Mouse (Mus musculus) hindbrain, postnatal 0 days (tissue): ENCODE measurements around the gene Fnbp1l. TPM values are rescaled to one million over a fixed set of nuclear protein-coding genes. Genes with fewer than 3 reads are reported as not detected.

Experiments used
- ATAC-seq: fragments of 200-750 bp; cut with Nextera tagmentation; 2 replicates; pipeline ENCODE4 v1.8.0; 2017; ENCODE audit warnings: mild to moderate bottlenecking, moderate TSS enrichment, moderate library complexity
- DNase-seq: peaks from one replicate; pipeline ENCODE4 v3.0.0-alpha.2; 2015; ENCODE audit warnings: low spot score
- H3K27ac ChIP-seq: fragments of 300-500 bp; sonication (generic); 2 replicates; pipeline ENCODE4 v1.5.1; 2014; ENCODE audit warnings: mild to moderate bottlenecking
- H3K27me3 ChIP-seq: fragments of 300-500 bp; sonication (generic); 2 replicates; pipeline ENCODE4 v1.6.1; 2014; ENCODE audit warnings: low read length, mixed read lengths; ENCODE audit not compliant: insufficient read depth
- H3K36me3 ChIP-seq: fragments of 300-500 bp; sonication (generic); 2 replicates; pipeline ENCODE4 v1.6.1; 2014; ENCODE audit warnings: low read length, mixed read lengths; ENCODE audit not compliant: insufficient read depth
- H3K4me1 ChIP-seq: fragments of 300-500 bp; sonication (generic); 2 replicates; pipeline ENCODE4 v1.6.1; 2014; ENCODE audit warnings: antibody characterized with exemption, low read length, mixed read lengths; ENCODE audit not compliant: insufficient read depth
- H3K4me2 ChIP-seq: fragments of 300-500 bp; sonication (generic); 2 replicates; pipeline ENCODE4 v1.6.1; 2014; ENCODE audit warnings: low read depth, mild to moderate bottlenecking, low read length, moderate library complexity, mixed read lengths
- H3K4me3 ChIP-seq: fragments of 300-500 bp; sonication (generic); 2 replicates; pipeline ENCODE4 v1.5.1; 2014; ENCODE audit warnings: low read length
- H3K9ac ChIP-seq: fragments of 300-500 bp; sonication (generic); replicated peaks from 2 replicates; pipeline ENCODE4 v1.6.1; 2014; ENCODE audit warnings: mild to moderate bottlenecking, low read length, moderate library complexity, mixed read lengths
- H3K9me3 ChIP-seq: fragments of 300-500 bp; sonication (generic); 2 replicates; pipeline ENCODE4 v1.6.1; 2016; ENCODE audit warnings: low read length, mixed read lengths
- CTCF ChIP-seq: IDR thresholded peaks from 2 replicates; pipeline ENCODE4 v1.5.1; 2016; ENCODE audit warnings: antibody characterized with exemption, control low read depth, low read depth
- WGBS: fragments of 180-500 bp; shearing (Covaris S2); extraction: QIAGEN DNeasy Blood & Tissue Kit; methylation state at CpG from one replicate; pipeline ENCODE4 v1.1.7; 2014; 5-methylcytosine and 5-hydroxymethylcytosine counted together
- polyA plus RNA-seq: library from polyadenylated mRNA; unstranded; fragments of >200 nt; fragmentation: Nextera tagmentation; extraction: Ambion mirVana; gene quantifications from 2 replicates; pipeline ENCODE4 v1.2.1, GENCODE M21; 2015
- total RNA-seq: library from RNA; depleted of rRNA; stranded (reverse); fragments of >200 nt; gene quantifications from 2 replicates; pipeline ENCODE4 v1.2.3, GENCODE M21; 2014

The Fnbp1l gene
- total and polyA plus RNA-seq, 2 experiments from 2014 or later = 73.0 to 146 TPM

- H3K27ac ChIP-seq = no peak overlapping the region
- no peak for DNase-seq
- H3K9me3 ChIP-seq = no peaks in the 10 kb centered on the region
- no peak for TF ChIP-seq CTCF
- H3K36me3 ChIP-seq = no peaks in the 10 kb centered on the region; the same call in 1 of the 2 replicates
- ATAC-seq = no peak
- no peak overlapping the region for H3K4me2 ChIP-seq
- H3K4me1 ChIP-seq = no peaks in the 10 kb centered on the region
- WGBS = 97% methylated on average over 3 of the region's 3 CpGs
- no peak overlapping the region for H3K9ac ChIP-seq
- no peak overlapping the region for H3K4me3 ChIP-seq
- H3K27me3 ChIP-seq = no peaks in the 10 kb centered on the region
Observed at GRCm38 (mm10) chr3:122551174-122551573, 68.3 kb downstream of the Fnbp1l start.

- WGBS = 84% methylated on average over 4 of the region's 4 CpGs
- H3K27me3 ChIP-seq = no peaks in the 10 kb centered on the region
- H3K36me3 ChIP-seq = peaks cover 14% of the 10 kb centered on the region
- no peak overlapping the region for H3K4me2 ChIP-seq
- H3K9me3 ChIP-seq = no peaks in the 10 kb centered on the region
- no peak for TF ChIP-seq CTCF
- H3K4me1 ChIP-seq = no peaks in the 10 kb centered on the region
- no peak for DNase-seq
- H3K9ac ChIP-seq = no peak overlapping the region
- no peak for ATAC-seq
- H3K4me3 ChIP-seq = no peak overlapping the region
- H3K27ac ChIP-seq = no peak overlapping the region
Observed at GRCm38 (mm10) chr3:122547469-122547868, 72.0 kb downstream of the Fnbp1l start.

- Histone ChIP-seq H3K9me3 (no peaks in the 10 kb centered on the region), H3K4me1 (no peaks in the 10 kb centered on the region), H3K9ac (no peak overlapping the region), H3K4me2 (no peak overlapping the region), H3K27me3 (no peaks in the 10 kb centered on the region), H3K36me3 (peaks cover 24% of the 10 kb centered on the region), H3K4me3 (no peak overlapping the region), H3K27ac (no peak overlapping the region)
- TF ChIP-seq CTCF = no peak
- DNase-seq (no peak), ATAC-seq (no peak)
- 79% methylated on average over 2 of the region's 2 CpGs for WGBS
Observed at GRCm38 (mm10) chr3:122545346-122545745, 74.2 kb downstream of the Fnbp1l start.

GRCm38 (mm10) chr3:122540918-122541317, 78.6 kb downstream of the Fnbp1l start:
- Histone ChIP-seq H3K4me1 (no peaks in the 10 kb centered on the region), H3K27me3 (no peaks in the 10 kb centered on the region), H3K27ac (no peak overlapping the region), H3K9me3 (no peaks in the 10 kb centered on the region), H3K4me3 (no peak overlapping the region), H3K36me3 (peaks cover 45% of the 10 kb centered on the region), H3K4me2 (no peak overlapping the region), H3K9ac (no peak overlapping the region)
- ATAC-seq (no peak), DNase-seq (no peak)
- TF ChIP-seq CTCF = no peak
- 84% methylated on average over 4 of the region's 4 CpGs for WGBS

GRCm38 (mm10) chr3:122539961-122540690, 79.4 kb downstream of the Fnbp1l start:
- whole genome bisulfite sequencing = 74% methylated on average over 17 of the region's 17 CpGs
- Histone ChIP-seq H3K9me3 (no peaks in the 10 kb centered on the region), H3K9ac (no peak overlapping the region), H3K4me2 (no peak overlapping the region), H3K27me3 (no peaks in the 10 kb centered on the region), H3K27ac (no peak overlapping the region), H3K4me1 (no peaks in the 10 kb centered on the region), H3K4me3 (no peak overlapping the region), H3K36me3 (peaks cover 45% of the 10 kb centered on the region)
- ATAC-seq (no peak), DNase-seq (no peak)
- TF ChIP-seq CTCF = no peak

- Histone ChIP-seq H3K4me1 (no peaks in the 10 kb centered on the region), H3K9ac (no peak overlapping the region), H3K27me3 (no peaks in the 10 kb centered on the region), H3K9me3 (no peaks in the 10 kb centered on the region), H3K36me3 (peaks cover 34% of the 10 kb centered on the region; the same call in 1 of the 2 replicates), H3K4me2 (no peak overlapping the region), H3K4me3 (no peak overlapping the region), H3K27ac (no peak overlapping the region)
- no peak for TF ChIP-seq CTCF
- no peak for ATAC-seq
- 89% methylated on average over 2 of the region's 2 CpGs for WGBS
- DNase-seq = no peak
Observed at GRCm38 (mm10) chr3:122538851-122539250, 80.7 kb downstream of the Fnbp1l start.
